8 mouse cellular contexts compared by ENCODE assay signal in the genomic region with DNA sequence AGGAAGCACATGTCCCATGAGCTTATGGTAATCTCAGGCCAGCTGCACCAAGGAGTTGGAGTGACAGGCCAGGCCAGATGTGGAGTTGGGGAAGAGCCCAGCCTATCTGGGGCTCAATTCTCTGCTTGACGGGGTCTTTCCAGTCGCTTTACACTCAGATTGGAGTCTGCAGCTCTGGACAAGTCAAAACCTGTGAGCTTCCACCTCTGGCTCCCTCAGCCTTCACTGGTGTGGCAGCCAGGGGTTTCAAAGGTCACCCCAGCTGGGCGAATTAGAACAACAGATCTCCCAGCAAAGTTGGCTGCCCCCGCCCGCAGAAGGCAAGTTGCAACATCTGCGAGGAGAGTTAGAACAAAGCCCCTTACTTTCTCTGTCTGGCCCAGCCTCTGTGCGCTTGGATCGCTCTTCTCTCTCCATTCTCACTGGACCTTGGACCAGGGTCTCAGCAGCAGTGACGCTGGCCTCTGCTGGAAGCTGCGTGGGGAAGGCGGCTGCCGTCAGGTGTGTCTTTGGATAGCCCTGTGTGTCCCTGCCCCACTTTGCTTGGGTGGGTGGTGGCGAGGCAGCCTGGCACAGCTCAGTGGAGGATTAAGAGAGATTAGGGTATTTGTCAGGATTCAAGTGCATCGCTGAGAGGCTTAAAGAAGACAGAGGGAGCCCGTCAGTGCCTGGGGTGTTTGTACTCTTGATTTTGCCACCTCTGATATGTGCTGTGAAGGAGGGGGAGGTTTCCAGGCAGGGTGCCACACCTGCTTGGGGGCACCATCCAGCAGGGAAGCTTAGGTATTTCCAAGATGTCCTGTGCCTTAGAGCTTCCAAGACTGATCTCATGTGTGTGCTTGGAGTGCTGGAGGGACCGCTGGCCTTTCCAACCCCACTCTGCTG.
DNase-seq lines count a peak whose midpoint lies in the region; ATAC-seq and TF ChIP-seq lines count a peak whose summit lies in the region.

No protein-coding gene starts in this region.

- intact Hi-C loops in gastrocnemius, postnatal 36 days (cut with DNase I), result no loop called here

- WGBS in forebrain, embryonic 11.5 days, result 10% methylated on average over 16 of the region's 16 CpGs
- WGBS in forebrain, embryonic 15.5 days, result 13% methylated on average over 16 of the region's 16 CpGs
- WGBS in lung, adult 2 months, result 58% methylated on average over 16 of the region's 16 CpGs
- 31% methylated on average over 16 of the region's 16 CpGs for WGBS in stomach, embryonic 16.5 days

- TF ChIP-seq POLR2A in lung, adult 2 months (IDR thresholded peaks at IDR 0.05; ENCODE audit: borderline replicate concordance, extremely low read depth, low read depth, low read length), result peak; percentile 31; the same call in 1 of the 2 replicates

- no peaks in the 10 kb centered on the region for H3K9me3 ChIP-seq in forebrain, embryonic 11.5 days (ENCODE audit: control insufficient read depth, low read length)
- no peaks in the 10 kb centered on the region for H3K9me3 ChIP-seq in forebrain, embryonic 15.5 days
- no peaks in the 10 kb centered on the region for H3K9me3 ChIP-seq in stomach, embryonic 16.5 days (replicated peaks; ENCODE audit: control insufficient read depth, low read length)

- H3K9ac ChIP-seq in forebrain, embryonic 11.5 days (ENCODE audit: low read length), result no peak overlapping the region
- no peak overlapping the region for H3K9ac ChIP-seq in forebrain, embryonic 15.5 days (replicated peaks)
- H3K9ac ChIP-seq in stomach, embryonic 16.5 days (ENCODE audit: low read length), result no peak overlapping the region

- ATAC-seq in forebrain, embryonic 11.5 days (replicated peaks; ENCODE audit: low FRiP score), result no peak
- ATAC-seq in forebrain, embryonic 15.5 days (replicated peaks), result no peak
- ATAC-seq in stomach, embryonic 16.5 days (ENCODE audit: insufficient read depth, low FRiP score), result peak; percentile 51; the same call in 1 of the 2 replicates

- no peak overlapping the region for H3K27ac ChIP-seq in forebrain, embryonic 11.5 days (ENCODE audit: low read depth, low read length)
- H3K27ac ChIP-seq in forebrain, embryonic 15.5 days (replicated peaks), result no peak overlapping the region
- H3K27ac ChIP-seq in stomach, embryonic 16.5 days (ENCODE audit: low read length), result no peak overlapping the region

- peaks cover 7% of the 10 kb centered on the region for H3K4me1 ChIP-seq in forebrain, embryonic 11.5 days (replicated peaks; ENCODE audit: control insufficient read depth, insufficient read depth, low read length)
- H3K4me1 ChIP-seq in forebrain, embryonic 15.5 days, result peaks cover 12% of the 10 kb centered on the region; the same call in 1 of the 2 replicates
- peaks cover 2% of the 10 kb centered on the region; the same call in 1 of the 2 replicates for H3K4me1 ChIP-seq in lung, adult 2 months (ENCODE audit: control insufficient read depth, insufficient read depth, low read length)
- peaks cover 10% of the 10 kb centered on the region for H3K4me1 ChIP-seq in stomach, embryonic 16.5 days (ENCODE audit: control insufficient read depth, insufficient read depth, low read length)

- 0 out of 2 replicates have a peak, but pooled peaks cover 2% of the 10 kb centered on the region for H3K27me3 ChIP-seq in forebrain, embryonic 11.5 days (ENCODE audit: control insufficient read depth, insufficient read depth, low read length)
- no peaks in the 10 kb centered on the region for H3K27me3 ChIP-seq in forebrain, embryonic 15.5 days
- no peaks in the 10 kb centered on the region for H3K27me3 ChIP-seq in stomach, embryonic 16.5 days (ENCODE audit: control insufficient read depth, insufficient read depth, low read length)

- H3K4me3 ChIP-seq in forebrain, embryonic 11.5 days (ENCODE audit: low read depth, low read length), result no peak overlapping the region
- no peak overlapping the region for H3K4me3 ChIP-seq in forebrain, embryonic 15.5 days
- peak overlapping the region; percentile 59 for H3K4me3 ChIP-seq in lung, adult 2 months (replicated peaks; ENCODE audit: extremely low read depth, low read depth, low read length)
- H3K4me3 ChIP-seq in stomach, embryonic 16.5 days (replicated peaks; ENCODE audit: low read length), result no peak overlapping the region

- 0 out of 2 replicates have a peak overlapping the region, but pooled peaks have one; percentile 26 for H3K4me2 ChIP-seq in forebrain, embryonic 11.5 days (ENCODE audit: low read depth, low read length, severe bottlenecking)
- no peak overlapping the region for H3K4me2 ChIP-seq in forebrain, embryonic 15.5 days (replicated peaks)
- H3K4me2 ChIP-seq in stomach, embryonic 16.5 days (ENCODE audit: low read depth, low read length), result peak overlapping the region; percentile 27; the same call in 1 of the 2 replicates

- peak; percentile 57 for DNase-seq in forebrain, embryonic 11.5 days (ENCODE audit: low spot score)
- peak; percentile 38 to 53 for DNase-seq in gastrocnemius, postnatal 36 days
- peak; percentile 59 for DNase-seq in kidney, adult 18-20 months
- peak; percentile 29 for DNase-seq in lung, adult 2 months
- no peak for DNase-seq in right cerebral cortex, adult 18-20 months
- DNase-seq in thymus, postnatal 0 days (ENCODE audit: low spot score), result no peak

- no peak for TF ChIP-seq CTCF in lung, adult 2 months (IDR thresholded peaks at IDR 0.05; ENCODE audit: insufficient read depth, low read length)

- H3K36me3 ChIP-seq in forebrain, embryonic 11.5 days (ENCODE audit: control insufficient read depth, insufficient read depth, low read length), result no peaks in the 10 kb centered on the region
- H3K36me3 ChIP-seq in forebrain, embryonic 15.5 days, result no peaks in the 10 kb centered on the region
- H3K36me3 ChIP-seq in stomach, embryonic 16.5 days (ENCODE audit: control insufficient read depth, insufficient read depth, low read length), result no peaks in the 10 kb centered on the region

Comparison
In these comparisons a context has a peak if more than half of its experiments do, and no peak if none do; other contexts are left out.
1. DNase-seq: peak in forebrain, embryonic 11.5 days (single experiment), gastrocnemius, postnatal 36 days (2 of 2), kidney, adult 18-20 months (single experiment) and lung, adult 2 months (single experiment); none in right cerebral cortex, adult 18-20 months (single experiment) and thymus, postnatal 0 days (single experiment).